Mouse (Mus musculus): ENCODE results near the gene Pxn. TPM values are rescaled to one million over a fixed set of nuclear protein-coding genes. Genes with fewer than 3 reads are reported as not detected.
A peak's percentile ranks its signal among the peaks of the same experiment; 100 is the strongest.

Gene Pxn
- 19.9 and 23.4 TPM in 2 replicates for polyA plus RNA-seq (2015; fragmentation: Nextera tagmentation; extraction: Ambion mirVana)

DNA sequence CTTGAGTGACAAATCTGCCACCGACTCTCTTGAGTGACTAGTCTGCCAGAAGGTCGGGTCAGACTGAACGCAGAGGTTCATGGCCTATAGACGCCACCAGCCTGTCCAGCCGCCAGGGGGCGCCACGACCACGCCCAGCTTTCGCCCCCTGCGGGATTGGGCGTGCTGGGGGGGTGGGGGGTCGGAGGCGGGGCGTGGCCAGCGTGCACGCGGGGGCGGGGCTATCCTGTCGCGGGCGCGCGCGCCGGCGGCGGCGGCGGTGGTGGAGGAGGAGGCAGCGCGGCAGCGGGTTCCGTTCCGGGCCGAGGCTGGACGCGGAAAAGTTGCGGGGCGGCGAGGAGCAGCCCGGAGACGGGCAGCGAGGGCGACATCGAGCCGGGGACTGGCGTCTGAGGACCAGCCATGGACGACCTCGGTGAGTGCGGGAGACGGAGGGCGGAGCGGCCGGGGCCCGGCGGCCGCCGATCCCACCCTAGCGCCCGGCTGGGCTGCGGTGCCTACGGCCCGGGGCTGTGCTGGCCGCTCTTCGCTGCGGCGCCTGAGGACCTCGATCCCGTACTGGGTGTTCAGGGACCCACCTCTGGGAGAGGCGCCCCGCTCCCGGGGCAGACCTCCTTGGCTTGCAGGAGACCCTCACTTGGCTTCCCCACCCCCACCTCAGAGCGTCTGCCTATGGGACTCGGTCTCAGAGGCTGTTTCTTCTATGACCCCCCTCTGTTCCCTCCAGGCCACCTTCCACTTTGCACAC, at the start of gene Pxn:
TSS of gene Pxn (plus strand) at position 223 of the 748 bp plus-strand sequence.
- Histone ChIP-seq H3K36me3 (no peaks in the 10 kb centered on the region), H3K4me3 (peak within 1 kb of the TSS; percentile 84), H3K4me1 (replicated peaks) (peaks cover 37% of the 10 kb centered on the region), H3K9me3 (no peaks in the 10 kb centered on the region), H3K9ac (peak within 1 kb of the TSS; percentile 90), H3K27me3 (no peaks in the 10 kb centered on the region), H3K4me2 (peak within 1 kb of the TSS; percentile 81), H3K27ac (peak within 1 kb of the TSS; percentile 30; the same call in 1 of the 2 replicates)
- peak; percentile 83 for ATAC-seq (ENCODE audit: low FRiP score)
- WGBS = under 1% methylated on average over 66 of the region's 74 CpGs

DNA sequence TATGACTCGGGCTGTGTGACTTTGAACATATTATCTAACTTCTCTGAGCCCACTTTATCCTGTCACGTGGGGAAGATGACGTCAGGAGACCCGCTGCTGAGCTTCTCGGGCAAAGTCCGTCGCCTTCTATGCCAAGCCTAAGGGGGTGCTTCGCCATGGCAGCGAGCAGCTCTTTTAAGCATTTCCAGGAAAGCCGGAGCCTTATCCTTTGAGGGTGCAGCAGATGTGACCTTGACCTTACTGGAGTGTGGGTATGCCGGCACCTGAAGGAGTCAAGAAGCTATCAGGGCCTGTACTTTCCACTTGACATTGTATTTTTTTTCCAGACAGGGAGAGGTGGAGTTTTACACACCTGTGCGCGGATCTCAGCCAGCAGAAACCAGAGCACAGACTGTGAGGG, 47.6 kb upstream of the Pxn start:
- ATAC-seq (ENCODE audit: low FRiP score) = no peak
- H3K4me1 ChIP-seq (replicated peaks) = no peaks in the 10 kb centered on the region
- no peak overlapping the region for H3K9ac ChIP-seq
- H3K27me3 ChIP-seq = no peaks in the 10 kb centered on the region
- 74% methylated on average over 13 of the region's 13 CpGs for whole genome bisulfite sequencing
- no peak overlapping the region for H3K27ac ChIP-seq
- no peak overlapping the region for H3K4me3 ChIP-seq
- H3K4me2 ChIP-seq = no peak overlapping the region
- H3K36me3 ChIP-seq = peaks cover 11% of the 10 kb centered on the region
- no peaks in the 10 kb centered on the region for H3K9me3 ChIP-seq

DNA sequence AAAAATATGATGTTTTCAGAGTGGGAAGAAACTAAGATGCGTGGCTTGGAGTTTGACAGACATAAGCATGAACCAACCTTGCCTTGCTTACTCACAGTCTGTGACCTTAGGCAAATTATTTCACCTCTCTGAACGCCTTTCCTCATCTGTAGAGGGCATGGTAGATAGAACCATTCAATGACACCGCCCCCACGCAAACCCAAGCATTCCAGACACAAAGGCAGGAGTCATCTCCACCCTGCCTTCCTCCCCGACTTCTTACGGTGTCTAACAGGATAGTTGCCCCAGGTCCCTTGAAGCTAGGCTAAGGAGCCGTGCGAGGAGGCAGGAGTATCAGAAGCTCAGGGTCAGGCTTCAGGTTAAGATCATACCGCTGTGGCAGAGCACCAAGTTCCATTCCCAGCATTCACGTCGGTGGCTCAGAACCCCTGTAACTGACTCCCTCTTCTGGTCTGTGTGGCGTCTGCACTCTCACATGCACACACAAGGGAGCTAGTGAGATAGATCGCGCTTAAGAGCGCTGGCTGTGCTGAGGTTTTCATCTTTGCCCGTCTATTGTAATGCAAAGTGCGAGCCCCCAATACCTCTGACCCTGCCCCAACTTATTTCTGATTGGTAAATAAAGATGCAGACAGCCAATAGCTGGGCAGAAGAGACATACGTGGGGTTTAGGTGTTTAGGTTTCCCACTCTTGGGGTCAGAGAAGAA, 41.9 kb upstream of the Pxn start:
- Histone ChIP-seq H3K36me3 (no peaks in the 10 kb centered on the region), H3K27me3 (no peaks in the 10 kb centered on the region)
- WGBS = 80% methylated on average over 18 of the region's 18 CpGs

DNA sequence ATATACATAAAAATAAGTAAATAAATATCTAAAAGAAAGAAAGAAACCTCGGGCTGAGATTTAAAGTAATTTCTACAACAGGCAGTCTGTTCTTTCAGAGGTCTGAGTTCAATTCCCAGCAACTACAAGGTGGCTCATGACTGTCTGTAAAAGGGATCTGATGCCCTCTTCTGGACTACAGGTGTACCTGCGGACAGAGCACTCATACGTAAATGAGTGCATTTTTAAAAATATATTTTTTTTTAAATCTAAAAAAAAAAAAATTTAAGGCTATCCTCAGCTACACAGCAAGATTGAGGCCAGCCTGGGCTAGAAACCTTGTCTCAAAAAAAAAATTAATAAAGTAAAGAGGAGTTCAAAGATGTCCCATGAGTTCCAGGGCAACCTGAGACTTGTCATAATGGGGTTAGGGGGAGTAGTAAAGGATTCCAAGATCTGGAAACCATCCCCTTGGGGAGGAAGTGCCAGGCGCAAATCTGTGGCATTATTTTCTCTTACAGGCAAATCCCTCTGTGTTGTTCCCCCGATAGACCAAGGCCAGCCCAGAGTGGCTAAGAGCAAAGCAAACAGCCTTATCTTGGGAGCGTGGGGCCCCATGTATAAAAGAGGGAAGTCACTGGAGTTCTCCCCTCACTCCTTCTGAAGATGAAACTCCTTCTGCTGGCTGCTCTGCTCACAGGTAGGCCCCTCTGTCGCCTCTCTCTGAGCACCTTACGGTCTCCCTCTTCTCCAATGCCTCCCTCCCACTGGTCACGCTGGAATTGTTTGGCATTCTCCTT, 40.6 kb upstream of the Pxn start, which contains the start of gene Pla2g1b:
TSS of gene Pla2g1b (plus strand) at position 621 of the 779 bp plus-strand sequence.
- 52% methylated on average over 9 of the region's 9 CpGs for WGBS

More for the DNA sequence above, 41.9 kb upstream of the Pxn start:
- Histone ChIP-seq H3K9me3 (no peaks in the 10 kb centered on the region), H3K4me1 (replicated peaks) (no peaks in the 10 kb centered on the region), H3K27ac (no peak overlapping the region), H3K4me2 (no peak overlapping the region), H3K9ac (no peak overlapping the region), H3K4me3 (no peak overlapping the region)
- no peak for ATAC-seq (ENCODE audit: low FRiP score)

DNA sequence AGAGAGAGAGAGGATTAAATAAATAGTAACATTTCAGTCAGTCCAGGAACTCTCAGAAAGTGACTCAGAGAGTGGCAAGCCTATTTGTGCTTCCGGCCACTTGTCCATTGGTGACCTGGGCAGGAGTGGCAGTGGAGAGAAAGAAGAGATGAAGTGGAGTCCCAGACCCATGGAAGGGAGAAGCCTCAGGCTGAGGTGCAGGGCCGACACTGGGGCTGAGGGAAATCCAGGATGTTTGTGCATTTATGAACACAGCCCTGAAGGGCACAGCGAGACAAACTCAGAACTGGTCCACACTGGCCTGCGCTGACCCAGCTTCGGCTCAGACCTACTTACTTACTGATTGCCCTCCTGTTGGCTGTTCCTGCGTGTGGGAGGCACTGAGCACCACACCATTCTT, 36.7 kb upstream of the Pxn start:
- H3K27ac ChIP-seq = no peak overlapping the region
- H3K4me1 ChIP-seq (replicated peaks) = peaks cover 6% of the 10 kb centered on the region; the same call in 1 of the 2 replicates
- no peak overlapping the region for H3K9ac ChIP-seq
- no peak overlapping the region for H3K4me2 ChIP-seq
- 74% methylated on average over 6 of the region's 6 CpGs for WGBS
- H3K4me3 ChIP-seq = no peak overlapping the region
- H3K27me3 ChIP-seq = 0 out of 2 replicates have a peak, but pooled peaks cover 3% of the 10 kb centered on the region
- no peak for ATAC-seq (ENCODE audit: low FRiP score)
- no peaks in the 10 kb centered on the region for H3K9me3 ChIP-seq
- H3K36me3 ChIP-seq = no peaks in the 10 kb centered on the region

More for the DNA sequence above, 40.6 kb upstream of the Pxn start, which contains the start of gene Pla2g1b:
- H3K36me3 ChIP-seq = no peaks in the 10 kb centered on the region
- H3K27ac ChIP-seq = no peak within 1 kb of the TSS
- no peak within 1 kb of the TSS for H3K4me3 ChIP-seq
- no peak for ATAC-seq (ENCODE audit: low FRiP score)
- no peaks in the 10 kb centered on the region for H3K27me3 ChIP-seq
- H3K4me1 ChIP-seq (replicated peaks) = peaks cover 3% of the 10 kb centered on the region; the same call in 1 of the 2 replicates
- H3K9ac ChIP-seq = no peak within 1 kb of the TSS
- no peaks in the 10 kb centered on the region for H3K9me3 ChIP-seq
- H3K4me2 ChIP-seq = no peak within 1 kb of the TSS

DNA sequence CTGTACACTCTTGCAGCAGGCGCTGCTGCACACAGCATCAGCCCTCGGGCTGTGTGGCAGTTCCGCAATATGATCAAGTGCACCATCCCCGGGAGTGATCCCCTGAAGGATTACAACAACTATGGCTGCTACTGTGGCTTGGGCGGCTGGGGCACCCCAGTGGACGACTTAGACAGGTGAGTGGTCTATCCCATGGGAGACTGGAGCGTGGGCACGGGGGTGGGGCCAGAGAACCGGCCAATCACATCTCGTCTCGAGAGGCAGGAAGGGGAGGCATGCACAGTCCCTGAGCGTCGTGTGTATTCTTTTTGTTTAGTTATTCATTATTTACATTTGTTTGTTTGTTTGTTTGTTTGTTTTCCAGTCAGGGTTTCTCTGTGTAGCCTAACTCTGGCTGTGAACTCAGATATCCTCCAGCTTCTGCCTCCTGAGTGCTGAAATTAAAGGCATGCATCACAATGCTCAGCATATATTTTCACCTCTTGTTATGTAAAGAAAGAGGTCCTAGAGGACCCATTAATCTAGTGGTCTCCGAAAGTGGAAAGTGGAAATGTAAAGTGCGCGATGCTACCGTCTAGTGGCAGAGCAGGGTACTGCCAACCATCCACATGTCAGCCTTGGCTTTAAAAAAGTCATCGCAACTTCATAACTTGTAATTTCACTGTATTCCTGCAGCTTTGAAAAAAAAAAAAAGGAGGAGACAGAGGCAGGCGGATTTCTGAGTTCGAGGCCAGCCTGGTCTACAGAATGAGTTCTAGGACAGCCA, 35.5 kb upstream of the Pxn start:
- Histone ChIP-seq H3K4me2 (peak overlapping the region; percentile 26), H3K36me3 (no peaks in the 10 kb centered on the region), H3K9me3 (no peaks in the 10 kb centered on the region), H3K4me1 (replicated peaks) (peaks cover 11% of the 10 kb centered on the region; the same call in 1 of the 2 replicates), H3K9ac (no peak overlapping the region), H3K4me3 (peak overlapping the region; percentile 7; the same call in 1 of the 2 replicates), H3K27me3 (0 out of 2 replicates have a peak, but pooled peaks cover 3% of the 10 kb centered on the region), H3K27ac (no peak overlapping the region)
- no peak for ATAC-seq (ENCODE audit: low FRiP score)
- WGBS = 34% methylated on average over 20 of the region's 20 CpGs

DNA sequence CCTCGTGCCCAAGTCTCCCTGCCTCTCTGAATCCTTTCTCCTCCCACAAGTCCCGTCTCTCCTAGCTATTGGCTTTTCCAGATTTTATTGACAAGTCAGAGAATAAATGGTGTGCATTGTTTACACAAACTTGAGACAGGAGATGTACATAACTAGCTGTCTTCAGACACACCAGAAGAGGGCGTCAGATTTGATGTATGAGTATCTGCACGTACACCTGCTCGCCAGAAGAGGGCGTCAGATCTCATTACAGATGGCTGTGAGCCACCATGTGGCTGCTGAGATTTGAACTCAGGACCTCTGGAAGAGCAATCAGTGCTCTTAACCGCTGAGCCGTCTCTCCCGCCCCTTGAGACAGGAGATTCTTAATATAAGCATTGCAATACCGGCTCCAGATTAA, 33.3 kb upstream of the Pxn start:
- Histone ChIP-seq H3K4me1 (replicated peaks) (peaks cover 14% of the 10 kb centered on the region; the same call in 1 of the 2 replicates), H3K4me3 (no peak overlapping the region), H3K9me3 (no peaks in the 10 kb centered on the region), H3K9ac (no peak overlapping the region), H3K27me3 (0 out of 2 replicates have a peak, but pooled peaks cover 3% of the 10 kb centered on the region), H3K36me3 (peaks cover 8% of the 10 kb centered on the region), H3K4me2 (no peak overlapping the region), H3K27ac (no peak overlapping the region)
- 78% methylated on average over 10 of the region's 10 CpGs for WGBS
- ATAC-seq (ENCODE audit: low FRiP score) = no peak

DNA sequence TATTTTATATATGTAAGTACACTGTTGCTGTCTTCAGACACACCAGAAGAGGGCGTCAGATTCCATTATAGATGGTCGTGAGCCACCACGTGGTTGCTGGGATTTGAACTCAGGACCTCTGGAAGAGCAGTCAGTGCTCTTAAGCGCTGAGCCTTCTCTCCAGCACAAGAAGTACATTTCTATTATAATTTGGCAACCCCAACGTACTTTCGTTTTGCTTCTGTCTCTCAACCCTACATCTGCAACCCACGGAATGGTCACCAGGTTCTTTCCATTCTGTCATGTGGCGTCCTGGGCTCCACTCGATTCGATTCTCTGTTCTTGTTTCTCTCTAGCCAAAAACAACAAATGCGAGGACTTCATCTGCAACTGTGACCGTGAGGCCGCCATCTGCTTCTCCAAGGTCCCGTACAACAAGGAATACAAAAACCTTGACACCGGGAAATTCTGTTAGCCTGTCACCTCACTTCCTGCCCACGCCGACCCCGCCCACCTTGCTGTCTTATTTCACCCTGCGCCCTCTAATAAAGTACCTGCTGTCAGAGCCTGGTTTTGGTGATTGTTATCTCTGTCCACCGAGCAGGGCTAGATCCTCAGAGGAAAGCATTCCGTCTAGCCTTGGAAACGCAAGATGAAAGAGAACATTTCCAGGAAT, 32.2 kb upstream of the Pxn start:
- H3K9ac ChIP-seq = no peak overlapping the region
- H3K4me1 ChIP-seq (replicated peaks) = peaks cover 14% of the 10 kb centered on the region; the same call in 1 of the 2 replicates
- 77% methylated on average over 22 of the region's 22 CpGs for WGBS
- H3K4me2 ChIP-seq = no peak overlapping the region
- H3K4me3 ChIP-seq = no peak overlapping the region
- H3K9me3 ChIP-seq = no peaks in the 10 kb centered on the region
- no peak overlapping the region for H3K27ac ChIP-seq
- peaks cover 9% of the 10 kb centered on the region for H3K36me3 ChIP-seq
- H3K27me3 ChIP-seq = 0 out of 2 replicates have a peak, but pooled peaks cover 3% of the 10 kb centered on the region
- no peak for ATAC-seq (ENCODE audit: low FRiP score)

DNA sequence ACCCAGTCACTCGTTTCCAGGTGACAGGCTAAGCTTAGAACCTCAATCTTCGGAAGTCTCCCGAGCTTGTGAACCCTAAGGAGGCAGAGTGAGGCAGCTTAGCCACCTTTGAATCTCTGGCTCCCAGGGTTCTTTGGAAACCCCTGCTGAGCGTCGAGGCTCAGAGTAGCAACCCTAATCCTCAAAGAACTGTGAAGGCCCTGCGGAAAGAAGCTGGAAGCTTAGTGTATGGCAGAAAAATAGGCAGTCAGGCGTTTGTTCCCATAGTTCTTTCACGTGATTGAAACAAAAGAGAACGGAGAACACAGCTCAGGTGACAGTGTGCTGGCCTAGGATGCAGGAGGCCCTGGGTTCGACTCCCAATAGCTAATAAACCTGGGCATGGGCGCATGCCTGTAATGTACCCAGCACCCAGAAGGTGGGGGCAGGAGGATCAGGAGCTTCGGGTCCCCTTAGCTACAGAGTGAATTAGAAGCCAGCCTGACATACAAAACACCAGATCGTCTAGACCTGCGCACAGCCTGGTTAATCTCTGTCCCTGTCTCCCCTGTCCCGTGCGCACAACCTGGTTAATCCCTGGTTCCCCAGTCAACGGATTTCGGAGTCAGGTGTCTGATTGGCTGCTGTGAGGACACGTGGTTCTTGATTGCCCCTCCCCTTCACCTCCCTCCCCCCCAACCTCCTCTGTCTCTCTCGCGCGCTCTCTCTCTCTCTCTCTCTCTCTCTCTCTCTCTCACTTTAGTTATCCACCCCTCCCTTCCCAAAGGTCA, 31.0 kb upstream of the Pxn start:
- H3K27me3 ChIP-seq = peaks cover 8% of the 10 kb centered on the region
- peak; percentile 65 for ATAC-seq (ENCODE audit: low FRiP score)
- peak overlapping the region; percentile 65 for H3K9ac ChIP-seq
- peak overlapping the region; percentile 41 for H3K4me3 ChIP-seq
- peaks cover 11% of the 10 kb centered on the region for H3K36me3 ChIP-seq
- peak overlapping the region; percentile 56; the same call in 1 of the 2 replicates for H3K27ac ChIP-seq
- 15% methylated on average over 22 of the region's 22 CpGs for WGBS
- no peaks in the 10 kb centered on the region for H3K9me3 ChIP-seq
- peaks cover 18% of the 10 kb centered on the region; the same call in 1 of the 2 replicates for H3K4me1 ChIP-seq (replicated peaks)
- H3K4me2 ChIP-seq = peak overlapping the region; percentile 54

DNA sequence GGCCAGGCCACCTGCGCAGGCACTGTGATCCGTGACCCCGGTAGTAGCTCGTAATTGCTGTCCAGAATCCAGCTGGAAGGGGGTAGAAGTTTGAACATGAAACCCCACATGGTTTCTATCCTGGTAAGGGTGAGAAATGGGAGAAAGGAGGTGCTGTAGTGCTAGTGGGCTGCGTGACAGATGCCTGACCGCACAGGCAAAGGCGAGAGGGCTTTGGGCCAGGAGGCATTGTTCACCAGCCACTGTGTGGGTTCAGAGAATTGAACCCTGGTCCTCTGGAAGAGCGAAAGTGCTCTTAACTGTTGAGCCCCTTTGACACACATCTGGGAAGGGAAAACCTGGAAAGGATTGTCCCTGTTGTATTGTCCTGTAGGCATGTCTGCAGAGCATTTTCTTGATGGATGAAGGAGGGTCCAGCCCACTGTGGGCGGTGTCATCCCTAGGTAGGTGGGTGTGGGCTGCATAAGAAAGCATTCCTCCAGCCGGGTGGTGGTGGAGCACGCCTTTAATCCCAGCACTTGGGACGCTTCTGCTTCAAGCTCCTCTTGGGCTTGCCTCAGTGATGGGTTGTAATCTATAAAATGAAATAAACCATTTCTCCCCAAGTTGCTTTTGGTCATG, 30.3 kb upstream of the Pxn start:
- Histone ChIP-seq H3K4me2 (peak overlapping the region; percentile 54), H3K27ac (peak overlapping the region; percentile 48; the same call in 1 of the 2 replicates), H3K36me3 (peaks cover 11% of the 10 kb centered on the region), H3K4me1 (replicated peaks) (peaks cover 12% of the 10 kb centered on the region; the same call in 1 of the 2 replicates), H3K27me3 (peaks cover 15% of the 10 kb centered on the region), H3K9ac (peak overlapping the region; percentile 65; the same call in 1 of the 2 replicates), H3K4me3 (peak overlapping the region; percentile 41), H3K9me3 (no peaks in the 10 kb centered on the region)
- peak; percentile 29; the same call in 1 of the 2 replicates for ATAC-seq (ENCODE audit: low FRiP score)
- WGBS = 36% methylated on average over 12 of the region's 12 CpGs

Measured in hindbrain, embryonic 13.5 days (tissue).